Mouse (Mus musculus): ENCODE measurements around the gene Gm2310. TPM values are rescaled to one million over a fixed set of nuclear protein-coding genes. Genes with fewer than 3 reads are reported as not detected.
"Not testable (repeated sequence)": the region's sequence is repeated elsewhere in the genome, so short reads cannot be mapped to it uniquely, and the experiment has no call there.

Gene Gm2310
- not detected in 2 replicates for polyA plus RNA-seq (2014; fragmentation: Nextera tagmentation; extraction: Ambion mirVana)

DNA sequence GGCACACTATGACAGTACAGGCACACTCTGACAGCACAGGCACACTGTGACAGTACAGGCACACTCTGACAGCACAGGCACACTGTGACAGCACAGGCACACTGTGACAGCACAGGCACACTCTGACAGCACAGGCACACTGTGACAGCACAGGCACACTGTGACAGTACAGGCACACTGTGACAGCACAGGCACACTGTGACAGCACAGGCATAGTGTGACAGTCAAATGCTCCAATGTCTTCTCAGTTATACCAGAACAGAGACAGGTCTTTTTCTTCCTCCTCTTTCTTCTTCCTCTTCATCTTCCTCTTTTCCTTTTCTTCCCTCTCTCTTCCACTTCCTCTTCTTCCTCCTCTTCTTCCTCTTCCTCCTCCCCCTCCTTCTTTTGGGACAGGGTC lies at the start of gene Gm2310:
Gm2310 (minus strand) TSS at position 101 of the 400 bp plus-strand sequence.
- not testable (repeated sequence) for ATAC-seq (ENCODE audit: low FRiP score); H3K4me1 ChIP-seq (ENCODE audit: control insufficient read depth, insufficient read depth, low read length); H3K9me3 ChIP-seq (ENCODE audit: control insufficient read depth, low read length); H3K27me3 ChIP-seq (ENCODE audit: control insufficient read depth, insufficient read depth, low read length); H3K36me3 ChIP-seq (ENCODE audit: control insufficient read depth, insufficient read depth, low read length); DNase-seq (ENCODE audit: low spot score, missing footprints); H3K27ac ChIP-seq (ENCODE audit: low read depth, low read length); H3K4me3 ChIP-seq (ENCODE audit: low read depth, low read length); H3K9ac ChIP-seq (ENCODE audit: low read length); H3K4me2 ChIP-seq

DNA sequence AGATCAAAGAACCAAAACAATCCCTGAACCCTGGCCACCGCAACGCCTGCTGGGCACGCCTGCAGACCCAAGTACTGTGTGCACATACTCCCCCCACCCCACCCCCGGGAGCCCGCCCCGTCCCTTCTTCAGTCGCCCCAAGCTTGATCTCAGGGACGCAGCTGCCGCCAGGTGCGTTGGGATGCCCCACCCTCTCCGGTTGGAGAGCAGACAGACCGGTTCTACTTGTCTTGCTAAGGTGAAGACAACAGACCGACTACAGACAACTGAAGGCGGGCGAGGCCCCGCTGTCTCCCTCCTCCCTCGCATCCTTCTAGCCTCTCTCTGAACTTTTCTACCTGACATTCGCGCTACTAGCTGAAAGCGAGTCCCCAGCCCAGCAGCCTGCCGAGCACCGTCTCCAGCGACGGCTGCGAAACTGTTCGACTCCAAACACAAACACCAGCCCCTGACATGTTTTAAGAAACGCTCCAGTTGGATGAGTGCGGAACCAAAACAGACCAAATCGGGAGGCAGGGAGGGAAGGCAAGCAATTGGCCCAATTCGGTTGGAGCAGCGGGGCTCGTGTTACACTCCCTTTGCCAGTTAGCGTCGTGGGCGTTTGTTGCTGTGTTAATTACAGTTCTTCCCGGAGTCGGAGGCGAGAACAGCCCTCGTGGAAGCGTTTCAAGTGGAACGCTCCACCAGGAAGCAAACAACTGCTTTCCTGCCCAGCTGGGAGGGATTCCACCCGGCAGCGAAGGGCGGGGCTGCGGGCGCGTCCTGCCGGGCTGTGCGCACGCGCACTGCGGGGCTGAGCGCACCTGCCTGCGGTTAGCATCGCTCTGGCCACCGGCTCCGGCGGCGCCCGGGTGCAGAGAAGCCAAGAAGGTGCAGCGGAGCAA lies 49.1 kb upstream of the Gm2310 start:
- ATAC-seq (ENCODE audit: low FRiP score), result peak; percentile 90
- Histone ChIP-seq H3K9ac (ENCODE audit: low read length) (peak overlapping the region; percentile 57), H3K36me3 (ENCODE audit: control insufficient read depth, insufficient read depth, low read length) (no peaks in the 10 kb centered on the region), H3K4me2 (peak overlapping the region; percentile 84), H3K4me1 (ENCODE audit: control insufficient read depth, insufficient read depth, low read length) (peaks cover 3% of the 10 kb centered on the region; the same call in 1 of the 2 replicates), H3K27me3 (ENCODE audit: control insufficient read depth, insufficient read depth, low read length) (0 out of 2 replicates have a peak, but pooled peaks cover 2% of the 10 kb centered on the region), H3K27ac (ENCODE audit: low read depth, low read length) (no peak overlapping the region), H3K9me3 (ENCODE audit: control insufficient read depth, low read length) (no peaks in the 10 kb centered on the region), H3K4me3 (ENCODE audit: low read depth, low read length) (peak overlapping the region; percentile 55)
- WGBS, result under 1% methylated on average over 61 of the region's 61 CpGs
- DNase-seq (ENCODE audit: low spot score, missing footprints), result peak; percentile 97

DNA sequence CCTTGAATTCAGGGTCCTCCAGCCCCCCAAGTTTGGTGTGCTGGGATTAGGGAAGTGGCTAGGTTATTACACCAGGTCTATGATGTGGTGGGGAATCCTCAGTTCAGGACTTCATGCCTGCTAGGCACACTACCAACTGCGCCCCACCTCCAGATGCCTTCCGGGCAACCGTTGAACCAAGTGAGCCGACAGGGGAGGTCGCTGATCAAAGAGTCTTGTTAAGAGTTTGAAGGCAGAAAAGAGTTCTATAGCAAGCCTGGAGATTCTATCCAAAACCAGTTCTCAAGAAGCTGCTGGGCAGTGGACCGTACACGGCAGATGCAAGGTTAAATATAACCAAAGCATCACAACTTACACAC lies 48.5 kb upstream of the Gm2310 start:
- Histone ChIP-seq H3K9ac (ENCODE audit: low read length) (peak overlapping the region; percentile 57), H3K27ac (ENCODE audit: low read depth, low read length) (no peak overlapping the region), H3K9me3 (ENCODE audit: control insufficient read depth, low read length) (no peaks in the 10 kb centered on the region), H3K36me3 (ENCODE audit: control insufficient read depth, insufficient read depth, low read length) (no peaks in the 10 kb centered on the region), H3K4me2 (peak overlapping the region; percentile 84), H3K4me3 (ENCODE audit: low read depth, low read length) (peak overlapping the region; percentile 55), H3K4me1 (ENCODE audit: control insufficient read depth, insufficient read depth, low read length) (peaks cover 3% of the 10 kb centered on the region; the same call in 1 of the 2 replicates), H3K27me3 (ENCODE audit: control insufficient read depth, insufficient read depth, low read length) (0 out of 2 replicates have a peak, but pooled peaks cover 2% of the 10 kb centered on the region)
- 7% methylated on average over 7 of the region's 7 CpGs for WGBS
- 0 out of 2 replicates have a peak, but pooled peaks have one; percentile 5 for ATAC-seq (ENCODE audit: low FRiP score)
- peak; percentile 84 for DNase-seq (ENCODE audit: low spot score, missing footprints)

DNA sequence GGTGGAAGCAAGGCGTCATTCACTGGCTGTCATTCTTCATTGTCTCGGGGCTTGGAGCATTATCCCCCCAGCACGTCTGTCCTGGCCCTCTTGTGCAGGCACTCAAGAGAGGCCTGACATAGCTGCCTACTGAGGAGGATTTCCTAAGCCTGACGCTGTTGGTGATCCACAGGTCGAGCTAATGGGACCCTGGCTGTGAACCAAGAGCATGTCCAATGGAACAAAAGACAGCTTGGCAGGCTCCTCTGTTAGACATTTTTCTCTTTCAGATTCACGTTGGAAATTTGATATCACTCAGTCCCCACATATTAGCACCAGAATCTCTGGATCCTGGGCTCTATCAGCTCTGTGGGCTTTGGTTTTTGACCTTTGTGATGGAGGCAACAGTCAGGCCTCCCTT lies 45.7 kb upstream of the Gm2310 start:
- no peak overlapping the region for H3K9ac ChIP-seq (ENCODE audit: low read length)
- DNase-seq (ENCODE audit: low spot score, missing footprints), result no peak

DNA sequence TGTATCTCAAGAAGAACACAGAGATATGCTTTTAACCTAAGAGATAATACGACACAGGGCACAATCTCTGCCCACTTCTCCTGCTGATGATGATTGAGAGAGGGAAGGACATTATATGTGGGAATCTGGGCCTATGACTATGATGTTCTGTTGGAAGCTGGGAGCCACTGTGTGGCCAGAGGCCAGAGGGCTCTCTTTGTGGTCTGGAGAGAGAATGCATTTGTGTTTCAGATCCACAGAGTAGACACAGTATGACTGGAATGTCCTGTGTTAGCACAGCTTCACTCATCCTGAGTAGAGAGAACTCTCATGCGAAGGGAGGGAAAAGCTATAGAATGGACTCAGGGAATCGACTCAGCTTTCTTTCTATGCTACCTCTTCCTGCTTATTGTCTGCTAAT lies 44.6 kb upstream of the Gm2310 start:
- ATAC-seq (ENCODE audit: low FRiP score), result no peak
- H3K9me3 ChIP-seq (ENCODE audit: control insufficient read depth, low read length), result no peaks in the 10 kb centered on the region
- no peak overlapping the region for H3K9ac ChIP-seq (ENCODE audit: low read length)
- H3K4me2 ChIP-seq, result no peak overlapping the region
- H3K4me1 ChIP-seq (ENCODE audit: control insufficient read depth, insufficient read depth, low read length), result peaks cover 3% of the 10 kb centered on the region; the same call in 1 of the 2 replicates
- no peak overlapping the region for H3K4me3 ChIP-seq (ENCODE audit: low read depth, low read length)
- 86% methylated on average over 3 of the region's 3 CpGs for WGBS
- no peak overlapping the region for H3K27ac ChIP-seq (ENCODE audit: low read depth, low read length)
- no peaks in the 10 kb centered on the region for H3K36me3 ChIP-seq (ENCODE audit: control insufficient read depth, insufficient read depth, low read length)
- 0 out of 2 replicates have a peak, but pooled peaks cover 2% of the 10 kb centered on the region for H3K27me3 ChIP-seq (ENCODE audit: control insufficient read depth, insufficient read depth, low read length)
- DNase-seq (ENCODE audit: low spot score, missing footprints), result no peak

More for the DNA sequence above, 45.7 kb upstream of the Gm2310 start:
- Histone ChIP-seq H3K36me3 (ENCODE audit: control insufficient read depth, insufficient read depth, low read length) (no peaks in the 10 kb centered on the region), H3K27me3 (ENCODE audit: control insufficient read depth, insufficient read depth, low read length) (0 out of 2 replicates have a peak, but pooled peaks cover 2% of the 10 kb centered on the region), H3K4me3 (ENCODE audit: low read depth, low read length) (no peak overlapping the region), H3K9me3 (ENCODE audit: control insufficient read depth, low read length) (no peaks in the 10 kb centered on the region), H3K4me2 (no peak overlapping the region), H3K4me1 (ENCODE audit: control insufficient read depth, insufficient read depth, low read length) (peaks cover 3% of the 10 kb centered on the region; the same call in 1 of the 2 replicates), H3K27ac (ENCODE audit: low read depth, low read length) (no peak overlapping the region)
- ATAC-seq (ENCODE audit: low FRiP score), result no peak
- 58% methylated on average over 6 of the region's 6 CpGs for WGBS

DNA sequence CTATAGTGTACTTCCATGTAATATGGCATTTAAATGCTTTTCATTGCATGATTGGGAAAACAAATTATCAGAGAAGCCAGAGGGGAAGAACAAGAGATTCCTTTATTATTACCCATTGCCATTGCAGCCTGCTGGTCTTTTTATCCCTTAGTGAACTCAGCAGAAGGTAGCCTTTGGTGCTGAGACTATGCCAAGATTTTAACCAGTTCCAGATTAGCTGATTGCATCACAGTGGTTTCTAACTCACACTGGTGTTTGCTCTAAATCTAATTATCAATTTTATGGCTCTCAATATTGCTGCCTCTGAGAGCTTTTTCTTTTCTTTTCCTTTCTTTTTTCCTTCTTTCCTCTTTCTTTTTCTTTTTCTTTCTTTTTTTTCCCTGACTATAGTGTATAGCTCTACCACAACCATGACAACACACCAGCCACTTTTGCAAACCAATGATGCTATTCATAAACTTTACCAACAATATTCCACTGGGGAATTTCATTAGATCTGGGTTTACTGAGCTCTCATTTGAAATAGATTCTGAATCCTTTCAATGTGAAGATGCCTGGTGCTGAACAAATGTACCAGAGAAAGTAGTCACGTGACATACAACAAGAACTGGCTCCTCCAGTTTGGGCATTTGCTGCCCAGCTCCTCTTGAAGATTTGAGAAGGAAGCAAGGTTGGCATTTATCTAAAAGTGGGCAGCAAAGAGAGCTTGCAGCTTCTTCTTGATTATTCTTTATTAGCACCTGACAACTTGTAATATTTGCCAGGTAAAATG lies 43.9 kb upstream of the Gm2310 start:
- Histone ChIP-seq H3K4me2 (no peak overlapping the region), H3K27me3 (ENCODE audit: control insufficient read depth, insufficient read depth, low read length) (0 out of 2 replicates have a peak, but pooled peaks cover 2% of the 10 kb centered on the region), H3K9ac (ENCODE audit: low read length) (no peak overlapping the region), H3K4me1 (ENCODE audit: control insufficient read depth, insufficient read depth, low read length) (peaks cover 2% of the 10 kb centered on the region; the same call in 1 of the 2 replicates), H3K4me3 (ENCODE audit: low read depth, low read length) (no peak overlapping the region), H3K9me3 (ENCODE audit: control insufficient read depth, low read length) (no peaks in the 10 kb centered on the region), H3K36me3 (ENCODE audit: control insufficient read depth, insufficient read depth, low read length) (no peaks in the 10 kb centered on the region), H3K27ac (ENCODE audit: low read depth, low read length) (no peak overlapping the region)
- ATAC-seq (ENCODE audit: low FRiP score), result no peak
- DNase-seq (ENCODE audit: low spot score, missing footprints), result no peak
- WGBS, result 82% methylated on average over 1 of the region's 1 CpGs

DNA sequence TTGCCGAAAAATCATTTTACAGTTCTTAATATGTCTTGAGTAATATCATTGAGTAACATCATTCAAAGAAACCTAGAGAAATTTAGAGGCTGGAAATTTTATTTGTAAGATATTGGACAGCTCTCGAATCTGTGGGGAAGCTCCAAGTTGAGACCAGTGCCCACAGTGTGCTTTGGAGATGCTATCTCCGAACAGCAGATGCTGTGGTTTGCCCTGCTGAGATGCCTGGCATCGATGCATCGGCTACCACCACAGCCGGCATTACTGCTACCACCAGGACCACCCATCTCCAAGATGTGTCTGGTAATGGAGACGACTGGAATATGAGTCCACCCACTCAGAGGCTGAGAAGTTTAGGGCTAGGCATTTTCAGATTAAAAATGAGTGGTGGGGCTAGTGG lies 43.0 kb upstream of the Gm2310 start:
- Histone ChIP-seq H3K9ac (ENCODE audit: low read length) (no peak overlapping the region), H3K4me2 (no peak overlapping the region), H3K4me1 (ENCODE audit: control insufficient read depth, insufficient read depth, low read length) (no peaks in the 10 kb centered on the region), H3K4me3 (ENCODE audit: low read depth, low read length) (no peak overlapping the region), H3K36me3 (ENCODE audit: control insufficient read depth, insufficient read depth, low read length) (no peaks in the 10 kb centered on the region), H3K27me3 (ENCODE audit: control insufficient read depth, insufficient read depth, low read length) (no peaks in the 10 kb centered on the region), H3K9me3 (ENCODE audit: control insufficient read depth, low read length) (no peaks in the 10 kb centered on the region), H3K27ac (ENCODE audit: low read depth, low read length) (no peak overlapping the region)
- DNase-seq (ENCODE audit: low spot score, missing footprints), result no peak
- no peak for ATAC-seq (ENCODE audit: low FRiP score)
- 90% methylated on average over 7 of the region's 7 CpGs for WGBS

DNA sequence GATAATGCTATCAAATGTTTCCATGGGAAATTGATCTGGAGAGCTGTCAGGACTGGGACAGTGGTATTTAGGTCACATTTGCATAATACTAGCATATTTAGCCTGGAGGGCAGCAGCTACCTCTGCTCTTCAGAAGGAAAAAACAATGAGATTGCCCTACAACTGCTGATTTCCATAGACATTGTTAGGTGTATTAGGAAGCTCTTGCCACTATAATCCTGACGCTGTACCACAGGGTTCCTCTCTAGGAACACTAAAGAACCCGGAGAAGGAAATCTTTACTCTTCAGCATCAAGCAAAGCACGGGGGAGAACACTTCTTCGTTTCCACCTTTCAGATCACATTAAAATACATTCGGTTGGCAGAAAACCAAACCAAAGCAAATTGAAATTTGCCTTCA lies 11.4 kb upstream of the Gm2310 start:
- no peaks in the 10 kb centered on the region for H3K36me3 ChIP-seq (ENCODE audit: control insufficient read depth, insufficient read depth, low read length)
- 73% methylated on average over 5 of the region's 5 CpGs for WGBS
- H3K27ac ChIP-seq (ENCODE audit: low read depth, low read length), result no peak overlapping the region
- DNase-seq (ENCODE audit: low spot score, missing footprints) (no peak), ATAC-seq (ENCODE audit: low FRiP score) (no peak)
- no peaks in the 10 kb centered on the region for H3K27me3 ChIP-seq (ENCODE audit: control insufficient read depth, insufficient read depth, low read length)
- no peak overlapping the region for H3K4me3 ChIP-seq (ENCODE audit: low read depth, low read length)
- H3K4me1 ChIP-seq (ENCODE audit: control insufficient read depth, insufficient read depth, low read length), result no peaks in the 10 kb centered on the region
- no peak overlapping the region for H3K4me2 ChIP-seq
- no peak overlapping the region for H3K9ac ChIP-seq (ENCODE audit: low read length)
- no peaks in the 10 kb centered on the region for H3K9me3 ChIP-seq (ENCODE audit: control insufficient read depth, low read length)

DNA sequence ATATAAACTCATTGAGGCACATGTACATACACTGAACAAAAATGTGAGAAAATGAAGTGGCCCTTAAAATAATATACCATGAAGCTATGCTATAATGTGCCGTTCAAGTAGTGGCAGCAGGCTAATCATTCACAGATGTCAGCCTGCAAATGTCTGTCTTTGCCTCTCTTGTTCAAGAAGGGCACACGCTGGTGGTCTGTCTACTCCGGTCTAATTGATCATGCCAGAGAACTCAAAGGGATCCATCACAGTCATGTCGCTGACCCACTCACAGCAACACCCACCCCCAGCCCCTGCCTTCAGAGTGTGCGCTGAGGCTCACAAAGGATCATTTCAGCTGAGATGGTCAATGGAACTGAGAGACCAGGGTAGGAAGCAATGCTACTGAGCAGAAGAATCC lies 6.8 kb downstream of the Gm2310 start:
- 75% methylated on average over 5 of the region's 5 CpGs for WGBS
- ATAC-seq (ENCODE audit: low FRiP score) (no peak), DNase-seq (ENCODE audit: low spot score, missing footprints) (no peak)
- no peaks in the 10 kb centered on the region for H3K4me1 ChIP-seq (ENCODE audit: control insufficient read depth, insufficient read depth, low read length)
- H3K27ac ChIP-seq (ENCODE audit: low read depth, low read length), result no peak overlapping the region
- H3K4me2 ChIP-seq, result no peak overlapping the region
- no peaks in the 10 kb centered on the region for H3K36me3 ChIP-seq (ENCODE audit: control insufficient read depth, insufficient read depth, low read length)
- no peak overlapping the region for H3K9ac ChIP-seq (ENCODE audit: low read length)
- H3K9me3 ChIP-seq (ENCODE audit: control insufficient read depth, low read length), result no peaks in the 10 kb centered on the region
- no peaks in the 10 kb centered on the region for H3K27me3 ChIP-seq (ENCODE audit: control insufficient read depth, insufficient read depth, low read length)
- H3K4me3 ChIP-seq (ENCODE audit: low read depth, low read length), result no peak overlapping the region
